Mouse (Mus musculus): ENCODE results near the gene Zfp408.
"Not testable (repeated sequence)": the region's sequence is repeated elsewhere in the genome, so short reads cannot be mapped to it uniquely, and the experiment has no call there.

Zfp408 gene

DNA sequence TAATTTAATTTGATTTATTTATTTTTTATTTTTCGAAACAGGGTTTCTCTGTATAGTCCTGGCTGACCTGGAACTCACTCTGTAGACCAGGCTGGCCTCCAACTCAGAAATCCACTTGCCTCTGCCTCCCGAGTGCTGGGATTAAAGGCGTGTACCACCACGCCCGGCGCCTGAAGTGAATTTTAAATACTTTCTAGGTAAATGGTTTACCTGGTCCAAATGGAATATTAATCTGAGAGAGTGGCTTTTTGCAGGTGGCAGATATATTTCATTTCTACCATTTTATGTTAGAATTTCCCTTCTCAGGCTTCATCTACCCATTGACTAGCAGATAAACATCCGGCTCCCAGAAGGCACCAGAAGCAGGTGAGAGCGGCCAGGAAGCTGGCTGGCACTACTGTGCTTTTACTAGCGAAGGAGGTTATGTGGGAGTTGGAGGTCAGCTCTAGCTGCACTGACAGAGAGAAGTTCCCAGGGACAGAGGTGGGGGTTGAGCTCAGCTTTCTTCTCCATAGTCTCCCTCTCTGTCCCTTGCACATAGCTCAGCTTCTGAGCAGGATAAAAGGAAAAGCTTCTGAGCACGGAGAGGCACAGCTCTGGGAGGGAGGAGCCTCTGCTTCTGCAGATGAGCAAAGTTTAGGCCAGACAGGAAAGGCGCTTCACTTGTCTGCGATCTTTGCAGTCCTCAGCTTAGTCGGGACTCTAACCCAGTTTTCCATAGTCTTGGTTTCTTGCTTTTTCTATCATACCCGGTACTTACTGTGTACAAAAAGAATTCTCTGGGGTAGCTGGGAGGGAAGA is 2.1 kb upstream of the Zfp408 start:
- DNase-seq (ENCODE audit: extremely low read depth, low read depth): no peak

DNA sequence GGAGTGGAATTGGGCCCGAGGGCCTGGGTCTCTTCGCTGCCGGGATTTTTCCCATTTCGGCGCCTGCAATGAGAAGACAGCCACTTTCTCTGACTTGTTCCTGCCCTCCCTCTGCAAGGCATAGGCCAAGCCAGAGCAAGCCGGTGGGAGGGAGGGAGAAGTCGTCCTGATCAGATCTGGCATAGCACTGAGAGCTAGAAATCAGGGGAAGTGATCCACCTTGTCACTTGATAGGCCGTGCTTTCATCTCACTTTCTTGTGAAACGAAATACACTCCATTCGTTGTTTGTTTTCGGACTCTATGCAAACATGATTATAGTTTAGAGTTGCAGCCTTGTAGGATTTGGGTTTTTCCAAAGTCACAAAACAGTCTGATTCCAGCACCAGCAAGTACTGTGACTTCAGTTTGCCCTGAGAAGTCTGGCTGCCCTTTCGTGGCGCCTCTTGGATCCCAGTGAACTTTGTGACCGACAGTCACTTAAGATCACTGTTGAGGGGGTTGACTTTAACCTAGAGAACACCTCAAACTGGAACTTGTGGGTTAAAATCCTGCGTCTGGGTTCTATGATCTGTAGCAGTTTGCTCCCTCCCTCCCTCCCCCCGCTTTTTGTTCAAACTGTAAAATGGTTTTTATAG is 887 bp upstream of the Zfp408 start:
- peak; percentile 55 for DNase-seq (ENCODE audit: extremely low read depth, low read depth)

DNA sequence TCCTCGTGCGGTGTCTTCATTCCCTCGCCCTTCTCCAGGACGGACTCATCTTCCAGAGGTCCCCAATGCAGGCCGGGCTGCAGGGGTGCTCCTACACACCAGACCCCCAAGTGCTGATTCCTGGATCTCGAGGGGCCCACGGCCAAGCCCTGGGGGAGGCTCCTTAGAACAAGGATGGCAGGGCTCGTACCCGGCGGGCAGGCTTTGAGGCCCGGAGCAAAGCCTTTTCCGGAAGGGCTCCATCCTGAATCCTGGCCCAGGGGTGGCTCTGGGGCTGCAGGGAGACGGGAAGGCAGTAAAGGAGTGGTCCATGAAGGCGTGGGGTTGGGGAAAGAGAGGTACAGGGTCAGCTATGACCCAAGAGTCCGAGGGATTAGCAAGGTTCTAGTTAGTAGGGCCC is 439 bp downstream of the Zfp408 start:
- no peak for DNase-seq (ENCODE audit: extremely low read depth, low read depth)

DNA sequence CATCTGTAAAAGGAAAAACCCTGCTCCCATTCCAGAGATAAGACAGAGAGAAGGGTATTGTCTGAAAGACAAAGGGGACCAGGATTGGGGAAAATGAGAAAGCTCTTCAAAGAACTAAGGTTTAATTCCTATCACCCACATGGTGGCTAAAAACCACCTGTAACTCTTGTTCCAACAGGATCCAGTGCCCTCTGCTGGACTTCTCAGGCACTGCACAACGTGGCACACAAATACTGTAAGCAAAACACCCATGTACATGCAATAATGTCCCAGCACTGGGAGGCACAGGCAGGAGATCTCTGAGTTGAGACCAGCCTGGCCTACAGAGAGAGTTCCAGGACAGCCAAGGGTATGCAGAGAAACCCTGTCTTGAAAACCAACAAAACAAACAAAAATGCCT is 2.9 kb downstream of the Zfp408 start:
- DNase-seq (ENCODE audit: extremely low read depth, low read depth): peak; percentile 56

DNA sequence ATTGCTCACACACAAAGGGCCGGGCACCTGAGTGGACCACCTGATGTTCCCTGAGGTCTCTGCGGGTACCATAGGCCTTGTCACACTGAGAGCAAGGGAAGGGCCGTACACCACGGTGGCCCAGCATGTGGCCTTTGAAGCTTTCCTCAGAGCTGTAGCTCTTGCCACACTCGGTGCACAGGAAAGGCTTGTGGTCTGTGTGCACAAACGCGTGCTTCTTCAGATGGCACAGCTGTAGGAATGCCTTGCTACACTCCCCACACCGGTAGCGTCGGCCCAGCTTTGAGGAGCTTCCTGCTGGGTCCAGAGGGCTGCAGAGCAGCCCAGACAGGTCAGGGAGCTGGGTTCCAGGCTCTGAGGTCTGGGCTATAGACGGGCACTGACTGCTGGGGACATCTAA is 3.8 kb downstream of the Zfp408 start:
- no peak for DNase-seq (ENCODE audit: extremely low read depth, low read depth)

DNA sequence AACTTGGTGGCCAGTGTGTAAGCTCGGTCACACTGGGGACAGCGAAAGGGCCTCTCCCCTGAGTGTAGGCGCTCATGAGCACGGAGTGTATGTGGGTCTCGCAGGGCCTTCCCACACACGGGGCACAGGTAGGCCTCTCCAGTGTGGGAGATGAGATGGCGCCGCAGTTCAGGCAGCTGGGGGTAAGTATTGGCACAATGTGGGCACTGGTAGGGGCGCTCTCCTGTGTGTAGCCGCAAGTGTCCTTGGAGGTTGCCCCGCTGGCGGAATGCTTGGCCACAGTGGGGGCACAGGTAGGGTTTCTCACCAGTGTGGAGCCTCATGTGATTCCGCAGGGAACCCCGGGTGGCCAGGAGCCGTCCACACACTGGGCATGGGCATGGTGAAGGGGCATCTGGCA is 4.2 kb downstream of the Zfp408 start:
- DNase-seq (ENCODE audit: extremely low read depth, low read depth): no peak

DNA sequence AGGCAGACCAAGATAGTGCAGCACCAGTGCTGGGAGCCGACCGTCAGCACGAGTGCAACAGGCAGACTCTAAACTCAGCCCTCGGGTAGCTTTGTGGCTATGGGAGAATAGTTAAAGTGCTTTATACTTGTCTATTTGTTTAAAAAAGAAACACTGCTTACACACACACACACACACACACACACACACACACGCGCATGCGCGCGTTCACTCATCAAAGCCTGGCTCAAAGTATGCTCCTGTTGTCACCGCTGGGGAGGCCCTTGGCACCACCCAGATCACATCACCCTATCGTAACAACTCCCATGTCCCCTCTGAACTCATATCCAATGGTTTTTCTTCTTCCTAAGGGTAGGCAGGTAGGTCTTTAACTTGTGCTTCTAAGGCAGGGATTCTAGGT is 5.6 kb downstream of the Zfp408 start:
- DNase-seq (ENCODE audit: extremely low read depth, low read depth): no peak

DNA sequence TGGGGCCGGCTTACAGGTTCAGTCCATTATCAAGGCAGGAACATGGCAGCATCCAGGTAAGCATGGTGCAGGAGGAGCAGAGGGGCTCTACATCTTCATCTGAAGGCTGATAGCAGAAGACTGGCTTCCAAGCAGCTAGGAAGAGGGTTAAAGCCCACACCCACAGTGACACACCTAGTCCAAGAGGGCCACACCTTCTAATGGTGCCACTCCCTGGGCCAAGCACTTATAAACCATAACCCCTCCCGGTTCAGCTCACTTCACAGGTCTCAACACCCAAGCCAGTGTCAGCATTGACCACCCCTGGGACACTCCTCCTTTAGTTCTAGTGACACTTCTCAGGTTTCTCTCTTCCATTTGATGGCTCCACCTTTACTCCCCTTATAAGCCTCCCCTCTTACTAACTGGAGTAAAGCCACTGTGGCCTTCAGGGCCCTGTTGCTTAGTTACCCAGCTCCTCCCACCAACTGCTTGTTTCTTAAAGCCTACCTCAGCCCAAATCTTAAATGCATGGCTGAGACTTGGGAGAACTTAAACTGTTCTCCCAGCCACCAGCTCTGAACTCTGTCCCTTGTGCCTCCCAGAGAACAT is 6.7 kb downstream of the Zfp408 start:
- DNase-seq (ENCODE audit: extremely low read depth, low read depth): no peak

DNA sequence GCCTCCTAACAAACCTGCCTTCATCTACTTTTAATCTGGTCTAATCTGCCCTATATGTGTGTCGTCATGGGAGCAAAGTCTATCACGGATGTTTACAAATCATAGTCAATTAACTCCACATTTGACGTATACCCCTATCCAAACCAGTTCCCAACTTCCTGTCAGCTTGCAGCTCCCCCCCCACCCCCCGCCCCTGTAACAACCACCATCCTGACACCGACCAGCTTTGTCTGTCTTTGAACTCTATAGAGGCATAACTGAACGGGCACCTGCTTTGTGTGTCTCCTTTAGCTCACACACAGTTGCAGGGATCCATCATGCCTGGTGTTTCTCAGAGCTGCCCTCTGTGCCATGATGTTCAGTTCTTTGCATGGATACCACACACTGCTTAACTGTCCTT is 10.7 kb downstream of the Zfp408 start:
- DNase-seq (ENCODE audit: extremely low read depth, low read depth): no peak

DNA sequence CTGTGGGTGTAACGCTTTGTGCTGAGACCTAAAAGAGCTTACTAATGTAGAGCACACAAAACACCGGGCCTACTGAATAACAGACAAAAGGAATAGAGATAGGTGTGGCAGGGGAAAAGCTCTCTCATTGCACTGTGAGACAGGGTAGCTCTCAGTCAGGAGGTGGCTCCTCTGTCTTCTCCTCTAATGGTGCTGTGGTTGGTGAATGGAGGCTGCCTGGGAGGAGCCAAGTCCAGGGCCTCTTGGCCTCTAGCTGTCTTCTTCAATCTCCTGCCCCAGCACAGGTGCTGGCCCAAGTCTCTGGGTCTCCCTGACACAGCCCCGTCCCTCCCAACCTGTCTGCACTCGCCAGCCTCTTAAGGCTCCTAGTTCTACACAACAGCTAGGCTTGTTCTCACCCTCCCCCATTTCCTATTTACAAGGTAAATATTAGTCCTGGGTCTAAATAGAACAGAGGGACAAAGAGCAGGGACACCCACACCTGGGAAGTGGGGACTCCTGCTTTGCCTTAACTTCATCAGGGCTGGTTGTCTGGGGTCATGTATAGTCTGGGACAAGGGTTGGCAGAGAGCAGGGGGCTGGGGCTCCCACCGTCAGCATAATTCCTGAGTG is 12.8 kb downstream of the Zfp408 start:
- no peak for DNase-seq (ENCODE audit: extremely low read depth, low read depth)

DNA sequence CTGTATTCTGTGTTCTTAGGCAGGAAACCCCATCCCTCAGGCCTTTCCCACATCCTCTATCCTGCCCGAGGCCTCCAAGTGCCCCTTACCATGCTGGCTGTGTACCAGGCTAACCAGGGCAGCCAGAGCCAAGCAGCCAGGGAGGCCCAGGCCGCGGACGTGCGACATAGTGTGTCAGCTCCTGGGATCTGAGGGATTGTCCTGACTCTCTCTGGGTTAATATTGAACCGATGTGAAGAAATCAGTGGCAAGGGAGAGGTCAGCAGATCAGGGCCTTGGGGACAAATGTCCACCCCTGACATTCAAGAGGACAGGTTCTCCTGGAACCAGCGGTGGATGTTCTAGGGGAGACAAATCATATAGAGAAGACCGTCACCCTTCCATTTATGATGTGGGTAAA is 13.4 kb downstream of the Zfp408 start, which contains the start of gene F2:
Gene F2 (minus strand): TSS at position 186 of the 400 bp plus-strand sequence.
- DNase-seq (ENCODE audit: extremely low read depth, low read depth): no peak

DNA sequence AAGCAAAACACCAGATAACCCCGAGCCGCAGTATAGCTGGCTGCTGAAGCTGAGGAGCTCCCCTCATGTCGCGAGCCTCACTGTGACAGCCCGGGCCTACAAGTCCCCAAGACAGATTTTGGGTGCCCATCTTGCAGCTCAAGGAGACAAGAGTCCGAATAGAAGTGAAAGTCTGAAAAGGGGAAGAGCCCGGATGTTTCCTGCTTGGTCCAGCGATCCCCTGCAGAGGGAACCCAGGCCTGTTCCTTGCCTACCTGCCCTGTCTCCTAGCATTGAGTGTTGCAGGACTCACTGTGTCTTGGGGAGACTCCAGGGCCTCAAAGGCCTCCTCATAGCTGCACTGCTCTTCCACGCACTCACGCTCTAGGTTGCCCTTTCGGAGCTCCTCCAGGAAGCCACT is 14.1 kb downstream of the Zfp408 start:
- DNase-seq (ENCODE audit: extremely low read depth, low read depth): no peak

DNA sequence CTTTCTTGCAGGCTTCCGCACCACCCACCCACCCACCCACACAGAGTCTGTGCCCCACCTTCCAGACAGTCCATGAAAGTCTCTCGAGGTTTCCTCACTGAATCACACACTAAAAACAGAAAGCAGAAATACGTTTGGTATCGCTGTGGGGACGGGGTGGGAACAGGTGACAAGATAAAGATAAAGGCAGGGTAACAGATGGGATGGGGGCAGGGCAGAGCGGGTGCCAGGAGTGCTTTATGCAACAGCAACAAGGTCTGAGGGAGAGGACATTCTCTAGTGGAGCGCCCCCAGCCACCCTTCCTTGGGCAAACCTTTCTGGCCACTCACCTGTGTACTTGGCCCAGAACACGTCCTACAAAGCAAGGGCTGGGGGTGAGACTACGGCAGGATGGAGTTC is 14.8 kb downstream of the Zfp408 start:
- DNase-seq (ENCODE audit: extremely low read depth, low read depth): peak; percentile 66

DNA sequence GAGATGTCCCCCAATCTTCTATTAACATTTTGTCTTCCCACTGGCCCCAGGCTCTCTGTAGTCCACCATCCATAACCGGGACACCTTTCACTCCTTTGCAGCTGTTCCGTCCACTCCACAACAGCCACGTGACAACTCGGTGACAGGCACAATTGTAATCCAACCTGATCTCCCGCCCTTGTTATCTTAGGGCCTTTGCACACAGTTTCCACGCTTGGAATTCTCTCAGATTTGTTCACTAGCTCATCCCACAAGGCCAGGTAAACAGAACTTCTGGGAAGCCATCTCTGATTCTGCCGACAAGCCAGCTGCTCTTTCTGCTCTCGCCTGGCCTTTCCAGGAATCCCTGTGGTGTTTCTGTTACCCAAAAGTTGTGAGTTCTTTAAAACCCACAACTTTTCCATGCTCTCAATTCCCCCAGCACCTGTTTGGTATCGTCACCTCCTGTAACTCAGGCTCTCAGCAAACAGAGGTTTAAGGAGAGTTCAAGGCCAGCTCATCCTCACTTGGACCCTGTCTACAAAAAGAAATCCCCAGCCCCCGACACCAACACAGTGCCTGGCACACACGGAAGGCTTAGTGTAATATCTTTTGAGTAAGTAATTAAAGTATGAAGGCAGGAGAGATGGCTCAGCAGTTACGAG is 16.1 kb downstream of the Zfp408 start:
- DNase-seq (ENCODE audit: extremely low read depth, low read depth): no peak

DNA sequence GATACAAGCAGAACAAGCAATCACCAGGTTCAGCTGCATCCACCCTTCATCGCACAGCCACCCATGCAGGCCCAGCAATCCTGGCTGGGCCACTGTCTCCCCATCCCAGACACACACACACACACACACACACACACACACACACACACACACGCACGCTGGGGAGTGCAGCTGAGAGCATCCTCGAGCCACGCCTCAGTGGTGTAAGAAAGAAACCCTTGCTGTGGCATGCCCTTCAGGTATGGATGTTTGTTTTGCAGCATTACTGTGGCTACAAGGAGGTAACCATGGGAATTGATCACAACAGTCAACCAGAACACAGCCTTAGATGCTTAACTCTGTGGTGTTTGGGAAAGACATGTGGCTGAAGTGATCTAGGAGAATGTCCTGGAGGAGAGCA is 17.3 kb downstream of the Zfp408 start:
- no peak for DNase-seq (ENCODE audit: extremely low read depth, low read depth)

DNA sequence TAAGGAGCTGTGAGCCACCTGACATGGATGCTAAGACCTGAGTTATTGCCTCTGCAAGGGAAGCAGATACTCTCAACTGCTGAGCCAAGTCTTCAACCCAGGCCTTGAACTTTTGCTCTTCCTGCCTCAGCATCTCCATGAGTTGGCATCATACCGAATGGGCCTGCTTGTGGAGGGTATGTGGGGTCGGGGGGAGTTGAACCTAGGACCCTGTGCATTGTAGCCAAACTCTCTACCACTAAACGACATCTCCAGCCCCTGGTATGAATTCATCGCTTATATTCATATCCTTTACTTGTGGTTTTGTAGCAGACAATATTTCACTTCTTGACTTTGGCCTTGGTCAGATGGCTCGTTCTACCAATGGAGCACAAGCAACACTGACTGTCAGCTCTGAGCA is 17.8 kb downstream of the Zfp408 start:
- no peak for DNase-seq (ENCODE audit: extremely low read depth, low read depth)

DNA sequence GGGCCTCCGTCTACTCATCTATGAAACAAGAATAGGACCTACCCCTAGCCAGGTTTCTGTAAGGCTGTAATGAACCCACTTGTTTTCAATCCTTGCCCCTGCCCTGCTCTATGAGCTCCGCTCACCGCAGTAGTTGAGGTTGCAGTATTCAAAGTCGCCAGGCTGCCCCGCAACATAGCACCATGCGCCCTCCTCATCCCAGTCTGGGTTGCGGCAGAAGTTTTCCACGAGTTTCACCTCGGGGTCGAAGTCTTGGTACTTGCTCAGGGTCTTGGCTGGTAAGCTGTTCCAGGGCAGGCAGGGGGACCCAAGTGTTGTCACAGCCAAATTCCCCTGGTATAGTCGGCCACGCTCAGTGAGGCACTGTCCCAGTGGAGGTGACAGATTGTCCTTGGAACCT is 19.2 kb downstream of the Zfp408 start:
- DNase-seq (ENCODE audit: extremely low read depth, low read depth): no peak

DNA sequence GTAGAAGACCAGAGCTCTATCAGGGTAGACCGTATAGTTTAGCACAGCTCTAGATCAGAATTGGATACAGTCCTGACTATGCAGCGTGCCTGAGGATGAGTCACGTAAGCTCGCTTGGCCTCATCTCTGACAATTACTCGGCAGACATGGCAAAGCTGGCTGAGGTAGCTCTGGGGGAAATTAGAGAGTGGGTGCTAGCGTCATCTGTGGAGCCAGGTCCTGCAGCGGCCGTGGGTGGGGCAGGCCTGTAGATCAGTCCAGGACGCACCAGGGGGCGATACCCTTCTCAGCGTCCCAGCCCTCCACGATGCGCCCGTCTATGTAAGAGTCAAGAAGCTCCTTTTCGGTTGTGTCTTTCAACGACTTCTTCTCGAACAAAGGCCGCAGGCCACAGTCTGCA is 19.9 kb downstream of the Zfp408 start:
- no peak for DNase-seq (ENCODE audit: extremely low read depth, low read depth)

DNA sequence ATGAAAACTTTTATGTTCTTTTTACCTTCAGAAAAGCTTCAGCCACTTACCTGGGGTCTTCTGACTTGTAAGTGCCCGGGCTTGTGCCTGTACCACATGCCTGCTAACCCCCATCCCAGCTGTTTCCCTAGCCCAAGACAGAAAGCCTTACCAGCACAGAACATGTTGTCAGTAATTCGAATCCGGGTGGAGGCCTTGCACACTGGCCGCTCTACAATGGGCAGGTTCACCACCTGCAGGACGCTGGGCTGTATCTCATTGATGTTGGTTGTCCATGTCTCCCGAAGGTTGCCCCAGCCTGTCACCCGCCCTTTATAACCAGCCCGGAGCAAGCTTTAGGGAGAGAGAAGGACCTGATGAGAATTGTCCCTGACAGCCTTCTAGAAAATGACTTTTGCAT is 21.4 kb downstream of the Zfp408 start:
- no peak for DNase-seq (ENCODE audit: extremely low read depth, low read depth)

DNA sequence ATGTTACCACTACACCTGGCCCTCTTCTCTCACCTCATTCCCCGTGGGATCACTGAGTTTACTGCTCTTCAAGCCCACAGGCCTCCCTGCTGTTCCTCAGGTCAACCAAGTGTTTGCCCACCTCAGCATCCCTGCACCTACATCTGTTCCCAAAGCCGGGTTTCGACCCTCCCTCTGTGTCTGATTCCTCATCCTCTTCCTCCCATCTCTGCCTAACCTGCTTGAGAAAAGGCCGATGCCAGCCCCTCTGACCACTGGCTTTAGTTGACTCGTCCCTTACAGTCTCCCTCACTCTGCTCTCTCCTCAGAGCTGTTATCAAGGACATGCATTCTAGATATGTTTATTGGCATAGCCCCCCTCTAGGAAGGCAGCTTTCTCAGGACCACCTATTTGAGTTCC is 22.1 kb downstream of the Zfp408 start:
- no peak for DNase-seq (ENCODE audit: extremely low read depth, low read depth)

DNA sequence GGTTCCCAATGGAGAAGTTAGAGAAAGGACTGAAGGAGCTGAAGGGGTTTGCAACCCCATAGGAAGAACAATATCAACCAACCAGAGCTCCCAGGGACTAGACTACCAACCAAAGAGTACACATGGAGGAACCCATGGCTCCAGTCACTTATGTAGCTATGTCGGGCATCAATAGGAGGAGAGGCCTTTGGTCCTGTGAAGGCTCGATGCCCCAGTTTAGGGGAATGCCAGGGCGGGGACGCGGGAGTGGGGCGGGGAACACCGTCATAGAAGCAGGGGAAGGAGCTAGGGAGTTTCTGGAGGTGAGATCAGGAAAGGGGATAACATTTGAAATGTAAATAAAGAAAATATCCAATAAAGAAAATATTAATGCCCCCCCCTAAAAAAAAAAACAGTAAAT is 26.2 kb downstream of the Zfp408 start:
- not testable (repeated sequence) for DNase-seq (ENCODE audit: extremely low read depth, low read depth)

DNA sequence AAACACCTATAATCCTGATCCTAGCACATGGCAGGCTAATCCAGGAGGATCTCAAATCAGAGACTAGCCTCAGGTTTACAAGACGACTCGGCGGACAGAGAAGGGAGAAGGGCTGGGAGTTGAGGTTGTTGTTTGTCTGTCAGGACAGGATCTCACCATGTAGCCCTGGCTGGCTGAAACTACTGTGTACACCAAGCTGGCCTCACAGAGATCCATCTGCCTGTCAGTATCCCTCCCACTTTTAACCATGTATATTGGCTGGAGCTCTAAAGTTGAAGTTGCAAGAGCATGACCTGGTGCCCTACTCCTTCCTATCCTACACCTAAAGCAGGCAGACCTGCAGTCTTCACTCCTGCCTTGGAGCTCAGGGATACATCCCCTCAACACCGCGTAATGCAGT is 27.2 kb downstream of the Zfp408 start:
- no peak for DNase-seq (ENCODE audit: extremely low read depth, low read depth)

All from MEL-GATA-1-ER (cell line).